Mouse (Mus musculus) spleen, adult 2 months (tissue): ENCODE measurements around the gene Rbck1. TPM values are rescaled to one million over a fixed set of nuclear protein-coding genes. Genes with fewer than 3 reads are reported as not detected.

Experiments
- DNase-seq, 2 experiments: peaks; one replicate each; pipeline versions ENCODE4 v3.0.0 to v3.0.0-alpha.2; 2012 to 2021; ENCODE audit warnings: low spot score in 2 of 2, low read depth in 1 of 2
- H3K27ac ChIP-seq: fragments of 200-500 bp; 2 replicates; pipeline ENCODE4 v1.5.1; 2012; ENCODE audit warnings: low read length, inconsistent platforms; ENCODE audit not compliant: insufficient read depth
- H3K27me3 ChIP-seq: fragments of 200-500 bp; 2 replicates; pipeline ENCODE4 v1.6.1; 2012; ENCODE audit warnings: mild to moderate bottlenecking, moderate library complexity, low read length, inconsistent platforms; ENCODE audit not compliant: control insufficient read depth, insufficient read depth
- H3K36me3 ChIP-seq: fragments of 200-500 bp; 2 replicates; pipeline ENCODE4 v1.6.1; 2012; ENCODE audit warnings: mild to moderate bottlenecking, low read length, inconsistent platforms; ENCODE audit not compliant: control insufficient read depth, insufficient read depth
- H3K4me1 ChIP-seq: fragments of 200-500 bp; 2 replicates; pipeline ENCODE4 v1.6.1; 2011; ENCODE audit warnings: inconsistent platforms; ENCODE audit not compliant: control insufficient read depth, insufficient read depth, insufficient read length
- H3K4me3 ChIP-seq: fragments of 200-500 bp; 2 replicates; pipeline ENCODE4 v1.5.1; 2011; ENCODE audit warnings: mild to moderate bottlenecking, inconsistent platforms; ENCODE audit not compliant: insufficient read depth, insufficient read length; ENCODE audit errors: extremely low read depth
- CTCF ChIP-seq: fragments of 200-500 bp; IDR thresholded peaks from 2 replicates; pipeline ENCODE4 v1.5.1; 2011; ENCODE audit warnings: mild to moderate bottlenecking, inconsistent platforms; ENCODE audit not compliant: insufficient read depth, insufficient read length, insufficient replicate concordance; ENCODE audit errors: extremely low read depth
- POLR2A ChIP-seq: fragments of 200-500 bp; IDR thresholded peaks from 2 replicates; pipeline ENCODE4 v1.6.1; 2011; ENCODE audit warnings: low read depth, low read length, inconsistent platforms
- WGBS: fragments of 180-500 bp; shearing (Covaris S2); methylation state at CpG from one replicate; pipeline ENCODE4 v1.1.7; 2018; 5-methylcytosine and 5-hydroxymethylcytosine counted together
- polyA plus RNA-seq: library from polyadenylated mRNA; depleted of rRNA; stranded (reverse); fragments of >200 nt; gene quantifications from 2 replicates; pipeline ENCODE4 v1.2.3, GENCODE M21; 2012; rRNA removed

Rbck1 gene
- polyA plus RNA-seq, 1 experiment: 326 TPM

- TF ChIP-seq POLR2A (no peak), CTCF (no peak)
- no peak for DNase-seq
- Histone ChIP-seq H3K4me3 (no peak overlapping the region), H3K36me3 (peaks cover 8% of the 10 kb centered on the region), H3K4me1 (no peaks in the 10 kb centered on the region), H3K27me3 (no peaks in the 10 kb centered on the region), H3K27ac (no peak overlapping the region)
- 85% methylated on average over 8 of the region's 8 CpGs for WGBS
Measured at GRCm38 (mm10) chr2:152288046-152288445, 44.4 kb downstream of the Rbck1 start.

- TF ChIP-seq CTCF (no peak), POLR2A (no peak)
- H3K27me3 ChIP-seq: no peaks in the 10 kb centered on the region
- H3K4me1 ChIP-seq: no peaks in the 10 kb centered on the region
- H3K4me3 ChIP-seq: no peak overlapping the region
- 94% methylated on average over 5 of the region's 5 CpGs for WGBS
- H3K27ac ChIP-seq: no peak overlapping the region
- peaks cover 12% of the 10 kb centered on the region for H3K36me3 ChIP-seq
- DNase-seq: no peak
Measured at GRCm38 (mm10) chr2:152287560-152287959, 44.9 kb downstream of the Rbck1 start.

DNA sequence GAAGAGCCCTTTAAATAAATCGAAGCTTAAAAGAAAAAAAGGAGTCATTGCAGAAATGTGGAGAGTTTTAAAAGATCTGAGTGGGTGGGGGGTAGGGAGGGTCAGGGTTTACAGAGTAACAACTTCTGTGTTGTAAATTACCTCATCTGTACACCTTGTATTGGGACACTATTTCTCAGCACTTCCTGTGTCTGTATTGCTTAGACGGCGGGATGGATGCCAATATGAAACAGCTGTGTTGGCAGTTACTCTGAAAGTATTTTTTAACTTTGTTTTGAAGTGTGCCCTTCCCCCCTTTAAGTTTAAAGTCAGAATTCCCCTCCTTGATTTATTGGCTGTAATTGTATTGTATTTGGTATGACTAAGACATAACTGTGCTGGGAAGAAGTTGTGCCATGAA lies 51.0 kb downstream of the Rbck1 start:
- WGBS: 79% methylated on average over 3 of the region's 3 CpGs
- Histone ChIP-seq H3K4me3 (no peak overlapping the region), H3K4me1 (no peaks in the 10 kb centered on the region), H3K27me3 (no peaks in the 10 kb centered on the region), H3K27ac (no peak overlapping the region), H3K36me3 (peaks cover 29% of the 10 kb centered on the region)
- no peak for DNase-seq
- TF ChIP-seq CTCF (no peak), POLR2A (no peak)

GRCm38 (mm10) chr2:152273639-152274038 lies 58.8 kb downstream of the Rbck1 start:
- TF ChIP-seq POLR2A (no peak), CTCF (no peak)
- H3K4me3 ChIP-seq: no peak overlapping the region
- 82% methylated on average over 2 of the region's 2 CpGs for WGBS
- H3K27me3 ChIP-seq: no peaks in the 10 kb centered on the region
- no peak for DNase-seq
- no peak overlapping the region for H3K27ac ChIP-seq
- no peaks in the 10 kb centered on the region for H3K4me1 ChIP-seq
- peaks cover 27% of the 10 kb centered on the region for H3K36me3 ChIP-seq

Other genes with a start within 250 kb of the Rbck1 start
- gene Srxn1, start 227.1 kb downstream of the Rbck1 start, polyA plus RNA-seq: 13.3 and 15.2 TPM in 2 replicates
- 0.56 and 0.79 TPM in 2 replicates for gene Tcf15, start 189.1 kb downstream of the Rbck1 start, polyA plus RNA-seq
- 10.7 and 12.0 TPM in 2 replicates for gene Csnk2a1, start 105.8 kb downstream of the Rbck1 start, polyA plus RNA-seq
- 37.9 and 39.5 TPM in 2 replicates for gene Tbc1d20, start 38.8 kb downstream of the Rbck1 start, polyA plus RNA-seq
- 0.65 and 1.0 TPM in 2 replicates for gene Trib3, start 11.4 kb upstream of the Rbck1 start, polyA plus RNA-seq
- gene Nrsn2, start 44.0 kb upstream of the Rbck1 start, polyA plus RNA-seq: not detected in 2 replicates
- 4.0 and 4.6 TPM in 2 replicates for gene Sox12, start 65.4 kb upstream of the Rbck1 start, polyA plus RNA-seq
- 1.8 and 2.7 TPM in 2 replicates for gene Zcchc3, start 82.4 kb upstream of the Rbck1 start, polyA plus RNA-seq
- gene 6820408C15Rik, start 82.9 kb upstream of the Rbck1 start, polyA plus RNA-seq: 0.12 TPM in 1 of 2 replicates, not detected in the other
- not detected in 2 replicates for gene Defb23, start 132.0 kb upstream of the Rbck1 start, polyA plus RNA-seq
- not detected in 2 replicates for gene Defb20, start 144.4 kb upstream of the Rbck1 start, polyA plus RNA-seq
- gene Defb22, start 157.5 kb upstream of the Rbck1 start, polyA plus RNA-seq: not detected in 2 replicates
- gene Defb26, start 179.0 kb upstream of the Rbck1 start, polyA plus RNA-seq: not detected in 2 replicates
- gene Defb28, start 185.6 kb upstream of the Rbck1 start, polyA plus RNA-seq: not detected in 2 replicates
- gene Defb29, start 207.4 kb upstream of the Rbck1 start, polyA plus RNA-seq: not detected in 2 replicates
- not detected in 2 replicates for gene Gm17416, start 236.7 kb upstream of the Rbck1 start, polyA plus RNA-seq
- not detected in 2 replicates for gene Defb21, start 240.1 kb upstream of the Rbck1 start, polyA plus RNA-seq
- gene Defb19, start 247.7 kb upstream of the Rbck1 start, polyA plus RNA-seq: not detected in 2 replicates